11 mouse cellular contexts compared by ENCODE assay signal in genomic region chr6:148047650-148047988, GRCm38 (mm10). TPM values are rescaled to one million over a fixed set of nuclear protein-coding genes. Genes with fewer than 3 reads are reported as not detected.
DNase-seq lines count a peak whose midpoint lies in the region; ATAC-seq and TF ChIP-seq lines count a peak whose summit lies in the region.
"Had no signal": no experiment of that assay in that cellular context is flagged by ENCODE, and none has a peak within 500 bp of the region (broad histone marks: within the 10 kb centered on the region; RNA-seq: fewer than 3 reads in every experiment).

No protein-coding gene starts in this region.

- ATAC-seq in heart, embryonic 13.5 days (ENCODE audit: extremely low read depth, insufficient number of reproducible peaks, low FRiP score, low TSS enrichment) = no peak
- peak; percentile 56; the same call in 1 of the 2 replicates for ATAC-seq in hindbrain, embryonic 12.5 days (ENCODE audit: low FRiP score)
- ATAC-seq in midbrain, embryonic 14.5 days (ENCODE audit: low FRiP score, low TSS enrichment) = no peak

- H3K4me3 ChIP-seq in heart, embryonic 13.5 days = peak overlapping the region; percentile 52
- peak overlapping the region; percentile 60 for H3K4me3 ChIP-seq in cortical plate, adult 2 months (ENCODE audit: insufficient read depth, low read length)
- H3K4me3 ChIP-seq in hindbrain, embryonic 12.5 days = peak overlapping the region; percentile 40
- peak overlapping the region; percentile 45 for H3K4me3 ChIP-seq in midbrain, embryonic 14.5 days (replicated peaks; ENCODE audit: low read depth, low read length)

- H3K9ac ChIP-seq in heart, embryonic 13.5 days = peak overlapping the region; percentile 70; the same call in 1 of the 2 replicates
- peak overlapping the region; percentile 55; the same call in 1 of the 2 replicates for H3K9ac ChIP-seq in hindbrain, embryonic 12.5 days
- peak overlapping the region; percentile 66 for H3K9ac ChIP-seq in midbrain, embryonic 14.5 days (replicated peaks; ENCODE audit: low read length)
- H3K9ac ChIP-seq: liver, embryonic 13.5 days had no signal

- H3K27me3 ChIP-seq in heart, embryonic 13.5 days (replicated peaks) = peaks cover 32% of the 10 kb centered on the region
- peaks cover 11% of the 10 kb centered on the region for H3K27me3 ChIP-seq in hindbrain, embryonic 12.5 days
- no peaks in the 10 kb centered on the region for H3K27me3 ChIP-seq in midbrain, embryonic 14.5 days (ENCODE audit: control insufficient read depth, insufficient read depth, low read length)

- no peak for TF ChIP-seq CTCF in cortical plate, adult 2 months (IDR thresholded peaks at IDR 0.05; ENCODE audit: extremely low read depth, insufficient read depth, low read length)

- intact Hi-C loops in heart, postnatal 25 days (cut with DNase I) = no loop called here

- H3K36me3 ChIP-seq in heart, embryonic 13.5 days = no peaks in the 10 kb centered on the region
- no peaks in the 10 kb centered on the region for H3K36me3 ChIP-seq in hindbrain, embryonic 12.5 days
- H3K36me3 ChIP-seq in midbrain, embryonic 14.5 days (ENCODE audit: control insufficient read depth, insufficient read depth, low read length) = no peaks in the 10 kb centered on the region
- H3K36me3 ChIP-seq: liver, embryonic 13.5 days had no signal

- DNase-seq in heart, postnatal 25 days (ENCODE audit: low spot score) = no peak
- DNase-seq in midbrain, embryonic 14.5 days = no peak
- no peak for DNase-seq in adrenal gland, adult 18-20 months (ENCODE audit: low spot score in 2 of 2)
- no peak for DNase-seq in retina, postnatal 1 day
- no peak for DNase-seq in right cerebral cortex, postnatal 36 days (ENCODE audit: low spot score in 2 of 2)
- DNase-seq: liver, embryonic 13.5 days; thymus, postnatal 25 days had no signal

- H3K4me2 ChIP-seq in heart, embryonic 13.5 days = peak overlapping the region; percentile 84
- H3K4me2 ChIP-seq in hindbrain, embryonic 12.5 days (replicated peaks) = peak overlapping the region; percentile 72
- H3K4me2 ChIP-seq in midbrain, embryonic 14.5 days (ENCODE audit: low read length) = peak overlapping the region; percentile 75

- H3K27ac ChIP-seq in heart, embryonic 13.5 days (replicated peaks) = no peak overlapping the region
- peak overlapping the region; percentile 67; the same call in 1 of the 2 replicates for H3K27ac ChIP-seq in cortical plate, adult 2 months (ENCODE audit: insufficient read depth, low read length)
- H3K27ac ChIP-seq in hindbrain, embryonic 12.5 days = no peak overlapping the region
- H3K27ac ChIP-seq in midbrain, embryonic 14.5 days (replicated peaks; ENCODE audit: low read depth, low read length) = no peak overlapping the region
- H3K27ac ChIP-seq: liver, embryonic 13.5 days had no signal

- TF ChIP-seq POLR2A in cortical plate, adult 2 months (IDR thresholded peaks at IDR 0.05; ENCODE audit: extremely low read depth, insufficient read depth, low read length) = no peak

- no peaks in the 10 kb centered on the region for H3K9me3 ChIP-seq in heart, embryonic 13.5 days
- H3K9me3 ChIP-seq in hindbrain, embryonic 12.5 days (replicated peaks) = no peaks in the 10 kb centered on the region
- no peaks in the 10 kb centered on the region for H3K9me3 ChIP-seq in midbrain, embryonic 14.5 days (ENCODE audit: control insufficient read depth, low read length)
- H3K9me3 ChIP-seq: liver, embryonic 13.5 days had no signal

- H3K4me1 ChIP-seq in heart, embryonic 13.5 days = peaks cover 7% of the 10 kb centered on the region
- H3K4me1 ChIP-seq in cortical plate, adult 2 months (ENCODE audit: control insufficient read depth, insufficient read depth, low read length) = 0 out of 2 replicates have a peak, but pooled peaks cover 1% of the 10 kb centered on the region
- H3K4me1 ChIP-seq in hindbrain, embryonic 12.5 days = 0 out of 2 replicates have a peak, but pooled peaks cover 3% of the 10 kb centered on the region
- 0 out of 2 replicates have a peak, but pooled peaks cover 2% of the 10 kb centered on the region for H3K4me1 ChIP-seq in midbrain, embryonic 14.5 days (ENCODE audit: control insufficient read depth, insufficient read depth, low read length)
- H3K4me1 ChIP-seq: liver, embryonic 13.5 days had no signal

RNA-seq across cellular contexts. Expression of gene Far2, which starts 0.6 kb away (rescaled TPM):
- 1.2 and 1.4 TPM in 2 replicates for polyA plus RNA-seq in heart, embryonic 13.5 days (2015; fragmentation: Nextera tagmentation; extraction: Ambion mirVana)
- total RNA-seq in heart, postnatal 25 days (2021) = not detected
- polyA plus RNA-seq in cortical plate, adult 2 months (2012; rRNA removed) = 17.2 and 17.7 TPM in 2 replicates
- polyA plus RNA-seq in hindbrain, embryonic 12.5 days (2016; fragmentation: Nextera tagmentation; extraction: Ambion mirVana) = 3.7 and 4.1 TPM in 2 replicates
- 20.5 and 21.2 TPM in 2 replicates for polyA plus RNA-seq in midbrain, embryonic 14.5 days (2014; fragmentation: Nextera tagmentation; extraction: Ambion mirVana)
- 1 to 10 TPM; 1.3 to 2.1 TPM for total RNA-seq in adrenal gland, adult 18-20 months (2021)
- total RNA-seq: heart, postnatal 4 days had no signal
